Mouse (Mus musculus): ENCODE data around the gene Olfr536. TPM values are rescaled to one million over a fixed set of nuclear protein-coding genes. Genes with fewer than 3 reads are reported as not detected.
"Not testable (repeated sequence)": the region's sequence is repeated elsewhere in the genome, so short reads cannot be mapped to it uniquely, and the experiment has no call there.

Gene Olfr536
- not detected in 2 replicates for total RNA-seq (2021)
- long read RNA-seq, result 0 reads

- DNase-seq, result not testable (repeated sequence)
These were observed at the start of gene Olfr536 for GRCm38 (mm10) chr7:140507346-140508021. TSS of gene Olfr536 (minus strand) at chr7:140507396.

- DNase-seq, result no peak
These were observed 32.5 kb upstream of the Olfr536 start for GRCm38 (mm10) chr7:140539746-140540145.

GRCm38 (mm10) chr7:140494702-140495101 lies 12.5 kb downstream of the Olfr536 start:
- no peak for DNase-seq

GRCm38 (mm10) chr7:140494231-140494630 lies 13.0 kb downstream of the Olfr536 start:
- DNase-seq, result no peak

- DNase-seq, result no peak
These were observed 18.2 kb downstream of the Olfr536 start for GRCm38 (mm10) chr7:140488981-140489380.

- DNase-seq, result no peak
These were observed 23.3 kb downstream of the Olfr536 start, which contains the start of gene Olfr535 for GRCm38 (mm10) chr7:140483916-140484315. TSS of gene Olfr535 (plus strand) at chr7:140484216.

- no peak for DNase-seq
These were observed 28.5 kb downstream of the Olfr536 start for GRCm38 (mm10) chr7:140478733-140479132.

- DNase-seq, result no peak
These were observed 29.3 kb downstream of the Olfr536 start for GRCm38 (mm10) chr7:140477886-140478285.

GRCm38 (mm10) chr7:140463070-140463469 lies 44.1 kb downstream of the Olfr536 start, which contains the start of gene Olfr533:
TSS of gene Olfr533 (plus strand) at chr7:140463370.
- DNase-seq, result not testable (repeated sequence)

Other genes with a start within 250 kb of the Olfr536 start
- gene Olfr525, start 186.5 kb downstream of the Olfr536 start, total RNA-seq (2021), result not detected in 2 replicates
- not detected in 2 replicates for gene Olfr527, start 173.4 kb downstream of the Olfr536 start, total RNA-seq (2021)
- gene Olfr60, start 145.7 kb downstream of the Olfr536 start, total RNA-seq (2021), result not detected in 2 replicates
- not detected in 2 replicates for gene Olfr530, start 131.1 kb downstream of the Olfr536 start, total RNA-seq (2021)
- not detected in 2 replicates for gene Olfr531, start 104.5 kb downstream of the Olfr536 start, total RNA-seq (2021)
- not detected in 2 replicates for gene Olfr532, start 85.8 kb downstream of the Olfr536 start, total RNA-seq (2021)
- not detected in 2 replicates for gene Olfr533, start 44.0 kb downstream of the Olfr536 start, total RNA-seq (2021)
- gene Olfr535, start 23.2 kb downstream of the Olfr536 start, total RNA-seq (2021), result not detected in 2 replicates
- gene Olfr538, start 60.5 kb upstream of the Olfr536 start, total RNA-seq (2021), result not detected in 2 replicates
- not detected in 2 replicates for gene Olfr46, start 93.9 kb upstream of the Olfr536 start, total RNA-seq (2021)
- gene Olfr61, start 121.6 kb upstream of the Olfr536 start, total RNA-seq (2021), result not detected in 2 replicates
- not detected in 2 replicates for gene Olfr53, start 139.1 kb upstream of the Olfr536 start, total RNA-seq (2021)
- gene Olfr539, start 152.5 kb upstream of the Olfr536 start, total RNA-seq (2021), result not detected in 2 replicates
- gene Olfr45, start 174.6 kb upstream of the Olfr536 start, total RNA-seq (2021), result not detected in 2 replicates
- not detected in 2 replicates for gene Olfr541, start 189.9 kb upstream of the Olfr536 start, total RNA-seq (2021)

All from adrenal gland, postnatal 25 days (tissue).